Mouse (Mus musculus) T-helper 17 cell (primary cell): Measurements from ENCODE around the gene Olfr1449.
"Not testable (repeated sequence)": the region's sequence is repeated elsewhere in the genome, so short reads cannot be mapped to it uniquely, and the experiment has no call there.

Experiments used
- in situ Hi-C, 2 experiments: fragments of 300-600 bp; cut with MboI, MseI; formaldehyde crosslinking; loops; 1 replicate in 1 of 2; 2 replicates in 1 of 2; pipeline ENCODE4 v1.15.1; 2025; ENCODE audit warnings: high pct_unique_total_duplicates in 2 of 2

Gene Olfr1449

GRCm38 (mm10) chr19:12930540-12930939 is at the start of gene Olfr1449:
Gene Olfr1449, plus strand, starts transcription at chr19:12930840.
- in situ Hi-C loops = no loop called here

DNA sequence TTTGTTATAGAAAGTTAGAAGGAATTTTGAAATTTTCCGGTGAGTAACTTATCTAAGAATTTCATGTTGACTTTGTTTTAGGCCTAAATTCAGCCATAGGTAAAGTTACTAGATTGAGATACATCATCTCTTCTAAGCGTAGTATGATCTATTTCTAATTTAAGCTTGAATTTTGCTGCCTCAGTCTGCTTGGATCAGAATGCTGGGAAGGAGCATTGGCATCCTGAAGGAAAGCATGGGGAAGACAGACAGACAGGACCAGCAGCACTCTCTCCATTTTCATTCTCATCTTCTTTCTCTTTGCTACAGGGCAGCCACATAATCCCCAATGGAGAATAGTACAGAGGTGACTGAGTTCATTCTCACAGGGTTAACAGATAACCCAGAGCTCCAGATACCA is 47.1 kb upstream of the Olfr1449 start, which contains the start of gene Olfr1445:
Gene Olfr1445, plus strand, starts transcription at position 301 of the 400 bp plus-strand sequence.
- in situ Hi-C loops = no loop called here

DNA sequence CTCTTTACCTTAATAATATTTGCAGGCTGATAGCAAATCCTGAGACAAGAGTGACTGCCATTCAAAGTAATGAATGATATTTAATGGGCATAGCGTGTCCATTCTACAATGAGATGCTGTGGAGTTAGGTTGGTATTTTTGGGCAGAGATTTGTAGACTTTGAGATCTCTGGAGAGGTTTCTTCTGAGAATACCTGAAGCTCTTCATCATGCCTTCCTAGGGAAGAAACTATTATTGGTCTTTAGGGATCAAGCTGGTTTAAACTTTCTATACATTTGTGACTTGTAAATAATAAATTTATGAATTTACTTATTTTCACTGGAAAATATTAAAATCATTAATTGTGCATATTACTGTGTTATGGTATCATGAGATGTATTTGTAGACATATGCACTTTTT is 37.2 kb upstream of the Olfr1449 start, which contains the start of gene Olfr1446:
Gene Olfr1446, minus strand, starts transcription at position 101 of the 400 bp plus-strand sequence.
- in situ Hi-C loops = no loop called here

GRCm38 (mm10) chr19:12903643-12904042 is 27.0 kb upstream of the Olfr1449 start, which contains the start of gene Olfr1447:
Gene Olfr1447, minus strand, starts transcription at chr19:12903743.
- in situ Hi-C loops = no loop called here

GRCm38 (mm10) chr19:12924319-12924718 is 6.3 kb upstream of the Olfr1449 start, which contains the start of gene Olfr1448:
Gene Olfr1448, minus strand, starts transcription at chr19:12924419.
- in situ Hi-C loops = no loop called here

DNA sequence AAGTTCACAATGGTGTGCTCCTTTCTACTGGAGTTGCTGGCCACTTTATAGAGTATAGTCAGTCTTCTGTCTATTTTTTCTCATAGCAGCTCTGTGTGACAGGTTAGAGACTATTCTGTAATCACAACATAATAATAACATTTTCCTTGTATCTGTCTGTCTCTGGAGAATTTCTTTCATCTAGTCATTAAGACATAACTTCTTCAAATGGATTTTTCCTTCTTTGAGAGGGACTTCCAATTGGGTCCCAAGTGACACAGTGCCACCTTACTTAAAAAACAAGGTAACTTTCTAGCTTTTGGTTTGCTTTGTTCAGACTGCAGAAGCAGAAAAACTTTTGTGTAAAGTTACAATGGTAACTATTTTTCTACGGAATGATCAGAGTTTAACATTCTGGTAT is 19.3 kb downstream of the Olfr1449 start, which contains the start of gene Olfr1450:
Gene Olfr1450, plus strand, starts transcription at position 301 of the 400 bp plus-strand sequence.
- in situ Hi-C loops = no loop called here

GRCm38 (mm10) chr19:12970082-12970481 is 39.4 kb downstream of the Olfr1449 start:
- in situ Hi-C loops = not testable (repeated sequence)
